Mouse (Mus musculus) heart, embryonic 14.5 days (tissue): ENCODE results near the gene Rab30. TPM values are rescaled to one million over a fixed set of nuclear protein-coding genes. Genes with fewer than 3 reads are reported as not detected.

Source experiments
- ATAC-seq: fragments of 200-750 bp; cut with Nextera tagmentation; 2 replicates; pipeline ENCODE4 v1.8.0; 2017; ENCODE audit warnings: low read depth, moderate TSS enrichment; ENCODE audit not compliant: insufficient number of reproducible peaks, insufficient read depth, low FRiP score
- H3K27ac ChIP-seq, 2 experiments: fragments of 200-500 bp in 1 of 2; fragments of 300-500 bp in 1 of 2; sonication (generic) in 1 of 2; replicated peaks in 1 of 2; 2 replicates each; pipeline ENCODE4 v1.5.1; 2012 to 2014; ENCODE audit warnings: low read depth in 2 of 2, low read length in 2 of 2, control low read depth in 1 of 2, mild to moderate bottlenecking in 1 of 2, mixed read lengths in 1 of 2; ENCODE audit not compliant: control insufficient read depth in 1 of 2, insufficient read depth in 1 of 2
- H3K27me3 ChIP-seq: fragments of 300-500 bp; sonication (generic); 2 replicates; pipeline ENCODE4 v1.6.1; 2014; ENCODE audit warnings: mild to moderate bottlenecking, low read length, control low read depth; ENCODE audit not compliant: control insufficient read depth, insufficient read depth
- H3K36me3 ChIP-seq: fragments of 300-500 bp; sonication (generic); 2 replicates; pipeline ENCODE4 v1.6.1; 2014; ENCODE audit warnings: mild to moderate bottlenecking, control low read depth, low read length, mixed read lengths; ENCODE audit not compliant: control insufficient read depth, insufficient read depth
- H3K4me1 ChIP-seq, 2 experiments: fragments of 200-500 bp in 1 of 2; fragments of 300-500 bp in 1 of 2; sonication (generic) in 1 of 2; 2 replicates each; pipeline ENCODE4 v1.6.1; 2012 to 2014; ENCODE audit warnings: low read length in 2 of 2, control low read depth in 1 of 2, mixed read lengths in 1 of 2; ENCODE audit not compliant: control insufficient read depth in 2 of 2, insufficient read depth in 2 of 2
- H3K4me2 ChIP-seq: fragments of 300-500 bp; sonication (generic); 2 replicates; pipeline ENCODE4 v1.6.1; 2014; ENCODE audit warnings: mild to moderate bottlenecking, low read length
- H3K4me3 ChIP-seq, 2 experiments: fragments of 200-500 bp in 1 of 2; fragments of 300-500 bp in 1 of 2; sonication (generic) in 1 of 2; 2 replicates each; pipeline ENCODE4 v1.5.1; 2012 to 2014; ENCODE audit warnings: low read length in 2 of 2, mild to moderate bottlenecking in 2 of 2, control low read depth in 1 of 2, low read depth in 1 of 2, moderate library complexity in 1 of 2; ENCODE audit not compliant: control insufficient read depth in 1 of 2, insufficient read depth in 1 of 2
- H3K9ac ChIP-seq: fragments of 300-500 bp; sonication (generic); 2 replicates; pipeline ENCODE4 v1.6.1; 2014; ENCODE audit warnings: mild to moderate bottlenecking, low read length
- H3K9me3 ChIP-seq: fragments of 300-500 bp; sonication (generic); 2 replicates; pipeline ENCODE4 v1.6.1; 2016; ENCODE audit warnings: low read length, control low read depth; ENCODE audit not compliant: control insufficient read depth
- WGBS: fragments of 180-500 bp; shearing (Covaris S2); extraction: QIAGEN DNeasy Blood & Tissue Kit; methylation state at CpG from one replicate; pipeline ENCODE4 v1.1.7; 2014; 5-methylcytosine and 5-hydroxymethylcytosine counted together
- polyA plus RNA-seq: library from polyadenylated mRNA; unstranded; fragments of >200 nt; fragmentation: Nextera tagmentation; extraction: Ambion mirVana; gene quantifications from 2 replicates; pipeline ENCODE4 v1.2.1, GENCODE M21; 2014

Gene Rab30
- polyA plus RNA-seq, 1 experiment from 2014 or later, result 7.5 TPM

- H3K4me2 ChIP-seq, result peak overlapping the region; percentile 75
- H3K36me3 ChIP-seq, result no peaks in the 10 kb centered on the region
- H3K4me1 ChIP-seq, result peaks cover 0 to 22% of the 10 kb centered on the region in 2 experiments; a peak in 3 of 4 replicates
- ATAC-seq, result no peak
- 37% methylated on average over 3 of the region's 3 CpGs for WGBS
- no peaks in the 10 kb centered on the region for H3K27me3 ChIP-seq
- peak overlapping the region; percentile 17 to 99; a peak in 2 of 4 replicates for H3K27ac ChIP-seq
- peak overlapping the region; percentile 5 to 75; a peak in 3 of 4 replicates for H3K4me3 ChIP-seq
- no peaks in the 10 kb centered on the region for H3K9me3 ChIP-seq
- H3K9ac ChIP-seq, result peak overlapping the region; percentile 86; the same call in 1 of the 2 replicates
Observed at GRCm38 (mm10) chr7:92876066-92876465, 134.7 kb downstream of the Rab30 start.

- Histone ChIP-seq H3K4me3 (peak overlapping the region in 1 of 2 experiments; percentile 75; a peak in 3 of 4 replicates), H3K27ac (peak overlapping the region; percentile 31 to 99; a peak in 3 of 4 replicates)
Observed at GRCm38 (mm10) chr7:92876538-92876937, 135.1 kb downstream of the Rab30 start.

GRCm38 (mm10) chr7:92878575-92879285, 137.3 kb downstream of the Rab30 start:
- Histone ChIP-seq H3K9me3 (no peaks in the 10 kb centered on the region), H3K27ac (no peak overlapping the region), H3K4me2 (peak overlapping the region; percentile 29), H3K36me3 (no peaks in the 10 kb centered on the region), H3K9ac (peak overlapping the region; percentile 41; the same call in 1 of the 2 replicates), H3K4me1 (peaks cover 0 to 17% of the 10 kb centered on the region in 2 experiments; a peak in 2 of 4 replicates), H3K4me3 (no peak overlapping the region), H3K27me3 (no peaks in the 10 kb centered on the region)
- 71% methylated on average over 7 of the region's 7 CpGs for WGBS
- no peak for ATAC-seq

More at GRCm38 (mm10) chr7:92876538-92876937, 135.1 kb downstream of the Rab30 start:
- 44% methylated on average over 7 of the region's 7 CpGs for WGBS
- Histone ChIP-seq H3K9me3 (no peaks in the 10 kb centered on the region), H3K4me2 (peak overlapping the region; percentile 75), H3K27me3 (no peaks in the 10 kb centered on the region), H3K9ac (peak overlapping the region; percentile 62), H3K4me1 (peaks cover 0 to 22% of the 10 kb centered on the region in 2 experiments; a peak in 3 of 4 replicates), H3K36me3 (no peaks in the 10 kb centered on the region)
- no peak for ATAC-seq

DNA sequence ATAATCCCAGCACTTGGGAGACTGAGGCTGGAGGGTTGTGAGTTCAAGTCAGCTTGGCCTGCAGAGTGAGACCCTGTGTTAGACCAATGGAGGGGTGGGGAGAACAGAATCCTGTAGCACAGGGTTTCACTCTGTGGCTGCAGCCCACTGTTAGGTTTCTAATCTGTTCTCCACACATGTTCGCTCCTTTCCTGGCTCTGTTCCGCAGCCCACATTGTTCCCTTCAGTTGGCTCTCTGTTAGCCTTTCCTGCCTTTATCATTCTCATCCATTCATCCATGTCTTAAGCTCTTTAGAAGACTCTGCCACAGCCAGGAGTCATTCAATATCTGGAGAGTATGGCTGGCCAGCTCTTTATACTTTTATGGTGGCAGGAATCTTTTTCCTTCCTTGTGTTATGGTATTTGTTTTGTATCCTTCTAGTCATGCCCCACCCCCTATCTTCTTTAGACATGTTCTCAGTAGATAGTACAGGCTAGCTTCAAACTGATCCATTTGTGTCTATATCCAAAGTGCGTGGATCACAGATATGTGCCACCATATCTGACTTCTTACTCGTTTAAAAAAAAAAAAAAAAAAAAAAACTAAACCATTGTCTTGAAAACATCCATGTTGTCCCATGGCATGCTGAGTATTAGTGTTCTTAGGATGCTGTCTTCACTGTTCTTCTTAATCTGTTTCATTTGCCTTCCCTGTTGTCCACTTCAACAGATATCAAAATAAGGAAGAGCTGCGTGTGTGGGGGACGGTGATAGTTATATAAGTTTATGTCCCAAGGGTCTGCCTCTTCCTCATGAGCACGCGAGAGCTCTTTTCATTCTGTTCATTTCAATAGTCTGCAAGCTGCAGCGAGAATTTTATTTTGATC, 142.7 kb downstream of the Rab30 start:
- H3K27me3 ChIP-seq, result no peaks in the 10 kb centered on the region
- H3K36me3 ChIP-seq, result no peaks in the 10 kb centered on the region
- no peak overlapping the region for H3K9ac ChIP-seq
- 74% methylated on average over 9 of the region's 9 CpGs for WGBS
- ATAC-seq, result peak; percentile 43; the same call in 1 of the 2 replicates
- no peaks in the 10 kb centered on the region for H3K9me3 ChIP-seq
- peaks cover 4 to 6% of the 10 kb centered on the region in 2 experiments; a peak in 2 of 4 replicates for H3K4me1 ChIP-seq
- no peak overlapping the region for H3K4me2 ChIP-seq
- H3K4me3 ChIP-seq, result no peak overlapping the region
- peak overlapping the region; percentile 39 to 66; a peak in 2 of 4 replicates for H3K27ac ChIP-seq

- no peak overlapping the region for H3K4me2 ChIP-seq
Observed at GRCm38 (mm10) chr7:92884998-92885660, 143.7 kb downstream of the Rab30 start.

DNA sequence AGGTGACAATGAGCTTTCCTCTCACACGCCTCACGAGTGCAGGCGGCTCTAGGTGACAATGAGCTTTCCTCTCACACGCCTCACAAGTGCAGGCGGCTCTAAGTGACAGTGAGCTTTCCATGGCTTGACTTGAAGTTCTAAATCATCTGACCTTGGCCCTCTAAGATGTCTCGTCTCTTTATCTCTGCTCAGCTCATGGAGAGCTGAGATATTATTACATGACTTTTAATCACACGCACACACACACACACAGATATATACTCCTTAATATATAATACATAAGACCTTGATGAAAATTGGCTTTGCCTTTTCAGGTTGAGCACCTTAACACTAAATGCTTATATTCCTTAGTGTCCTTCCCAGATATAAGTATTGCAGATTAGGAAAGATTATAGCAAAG, 145.4 kb downstream of the Rab30 start:
- Histone ChIP-seq H3K36me3 (no peaks in the 10 kb centered on the region), H3K27ac (no peak overlapping the region), H3K4me2 (no peak overlapping the region), H3K9me3 (no peaks in the 10 kb centered on the region), H3K4me3 (no peak overlapping the region), H3K4me1 (peaks cover 4 to 6% of the 10 kb centered on the region in 2 experiments; a peak in 2 of 4 replicates), H3K9ac (no peak overlapping the region), H3K27me3 (no peaks in the 10 kb centered on the region)
- no peak for ATAC-seq
- 59% methylated on average over 7 of the region's 7 CpGs for WGBS

More at GRCm38 (mm10) chr7:92884998-92885660, 143.7 kb downstream of the Rab30 start:
- H3K4me3 ChIP-seq, result no peak overlapping the region
- 85% methylated on average over 6 of the region's 6 CpGs for WGBS
- no peaks in the 10 kb centered on the region for H3K9me3 ChIP-seq
- H3K9ac ChIP-seq, result no peak overlapping the region
- H3K27me3 ChIP-seq, result no peaks in the 10 kb centered on the region
- no peak for ATAC-seq
- no peaks in the 10 kb centered on the region for H3K36me3 ChIP-seq
- peaks cover 4 to 6% of the 10 kb centered on the region in 2 experiments; a peak in 2 of 4 replicates for H3K4me1 ChIP-seq
- H3K27ac ChIP-seq, result no peak overlapping the region

GRCm38 (mm10) chr7:92887230-92887629, 145.8 kb downstream of the Rab30 start:
- Histone ChIP-seq H3K4me3 (no peak overlapping the region), H3K36me3 (no peaks in the 10 kb centered on the region), H3K4me2 (no peak overlapping the region), H3K4me1 (peaks cover 4 to 6% of the 10 kb centered on the region in 2 experiments; a peak in 2 of 4 replicates), H3K27ac (no peak overlapping the region), H3K9me3 (no peaks in the 10 kb centered on the region), H3K27me3 (no peaks in the 10 kb centered on the region), H3K9ac (no peak overlapping the region)
- no peak for ATAC-seq
- 89% methylated on average over 5 of the region's 5 CpGs for WGBS
